Mouse (Mus musculus) lung, embryonic 14.5 days (tissue): ENCODE measurements at regions not wholly inside any gene's neighbourhood (a gene's known extent, or its start where the extent isn't known, plus 50 kb on each side); places are given as distances from the start of the nearest gene placed in this dataset.

Experiments
- ATAC-seq: fragments of 200-750 bp; cut with Nextera tagmentation; 2 replicates; pipeline ENCODE4 v1.8.0; 2017; ENCODE audit warnings: mild to moderate bottlenecking, moderate TSS enrichment, moderate library complexity; ENCODE audit not compliant: insufficient read depth
- DNase-seq: peaks from one replicate; pipeline ENCODE4 v3.0.0-alpha.2; 2015
- H3K27ac ChIP-seq: fragments of 300-500 bp; sonication (generic); 2 replicates; pipeline ENCODE4 v1.5.1; 2014; ENCODE audit warnings: low read depth, mild to moderate bottlenecking, moderate library complexity
- H3K27me3 ChIP-seq: fragments of 300-500 bp; sonication (generic); 2 replicates; pipeline ENCODE4 v1.6.1; 2014; ENCODE audit warnings: low read length, control low read depth; ENCODE audit not compliant: insufficient read depth
- H3K36me3 ChIP-seq: fragments of 300-500 bp; sonication (generic); 2 replicates; pipeline ENCODE4 v1.6.1; 2014; ENCODE audit warnings: control low read depth; ENCODE audit not compliant: insufficient read depth
- H3K4me1 ChIP-seq: fragments of 300-500 bp; sonication (generic); 2 replicates; pipeline ENCODE4 v1.6.1; 2014; ENCODE audit warnings: antibody characterized with exemption, control low read depth; ENCODE audit not compliant: insufficient read depth
- H3K4me2 ChIP-seq: fragments of 300-500 bp; sonication (generic); 2 replicates; pipeline ENCODE4 v1.6.1; 2014; ENCODE audit warnings: mild to moderate bottlenecking
- H3K4me3 ChIP-seq: fragments of 300-500 bp; sonication (generic); 2 replicates; pipeline ENCODE4 v1.5.1; 2014; ENCODE audit warnings: low read depth, low read length
- H3K9ac ChIP-seq: fragments of 300-500 bp; sonication (generic); 2 replicates; pipeline ENCODE4 v1.6.1; 2014
- H3K9me3 ChIP-seq: fragments of 300-500 bp; sonication (generic); 2 replicates; pipeline ENCODE4 v1.6.1; 2016; ENCODE audit warnings: low read depth, low read length, control low read depth
- CTCF ChIP-seq: IDR thresholded peaks from 2 replicates; pipeline ENCODE4 v1.5.1; 2016; ENCODE audit warnings: antibody characterized with exemption, low read depth
- WGBS: fragments of 180-500 bp; shearing (Covaris S2); extraction: QIAGEN DNeasy Blood & Tissue Kit; methylation state at CpG from one replicate; pipeline ENCODE4 v1.1.7; 2014; 5-methylcytosine and 5-hydroxymethylcytosine counted together

GRCm38 (mm10) chr12:15643669-15644068 lies 173.1 kb downstream of the Trib2 start:
- Histone ChIP-seq H3K4me3 (no peak overlapping the region), H3K36me3 (no peaks in the 10 kb centered on the region), H3K9ac (no peak overlapping the region), H3K27me3 (no peaks in the 10 kb centered on the region), H3K9me3 (no peaks in the 10 kb centered on the region), H3K27ac (no peak overlapping the region), H3K4me2 (no peak overlapping the region), H3K4me1 (0 out of 2 replicates have a peak, but pooled peaks cover 4% of the 10 kb centered on the region)
- peak; percentile 28 for DNase-seq
- no peak for ATAC-seq
- WGBS, result 38% methylated on average over 3 of the region's 3 CpGs
- no peak for TF ChIP-seq CTCF

- H3K27me3 ChIP-seq, result no peaks in the 10 kb centered on the region
- WGBS, result 34% methylated on average over 5 of the region's 5 CpGs
- DNase-seq (no peak), ATAC-seq (no peak)
- H3K27ac ChIP-seq, result no peak overlapping the region
- H3K36me3 ChIP-seq, result no peaks in the 10 kb centered on the region
- H3K9me3 ChIP-seq, result no peaks in the 10 kb centered on the region
- H3K4me1 ChIP-seq, result 0 out of 2 replicates have a peak, but pooled peaks cover 4% of the 10 kb centered on the region
- H3K4me3 ChIP-seq, result no peak overlapping the region
- no peak overlapping the region for H3K4me2 ChIP-seq
- no peak overlapping the region for H3K9ac ChIP-seq
- no peak for TF ChIP-seq CTCF
Observed at GRCm38 (mm10) chr12:15640320-15640719, 176.4 kb downstream of the Trib2 start.

DNA sequence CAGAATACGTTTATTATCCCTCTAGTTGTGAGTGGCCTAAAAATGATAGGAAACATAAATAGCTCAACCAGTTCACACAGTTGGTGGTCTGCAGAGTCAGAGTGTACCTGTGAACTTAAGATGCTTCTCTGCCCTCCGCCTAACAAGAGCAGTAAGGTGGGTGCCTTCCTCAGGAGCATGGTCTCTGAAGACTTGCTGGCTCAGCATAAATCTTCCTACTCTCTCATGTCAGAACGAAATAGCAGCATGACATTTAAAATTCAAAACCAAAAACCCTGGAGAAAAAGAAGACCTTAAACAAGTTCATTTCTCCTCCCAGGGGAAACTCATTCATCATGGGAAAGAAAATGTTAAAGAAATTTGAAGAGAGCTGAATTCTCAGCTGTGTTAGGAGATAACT lies 186.8 kb downstream of the Trib2 start:
- 68% methylated on average over 3 of the region's 3 CpGs for WGBS
- H3K9me3 ChIP-seq, result no peaks in the 10 kb centered on the region
- H3K36me3 ChIP-seq, result no peaks in the 10 kb centered on the region
- H3K4me2 ChIP-seq, result no peak overlapping the region
- DNase-seq (no peak), ATAC-seq (no peak)
- H3K9ac ChIP-seq, result no peak overlapping the region
- no peaks in the 10 kb centered on the region for H3K4me1 ChIP-seq
- H3K4me3 ChIP-seq, result no peak overlapping the region
- no peak overlapping the region for H3K27ac ChIP-seq
- H3K27me3 ChIP-seq, result no peaks in the 10 kb centered on the region
- TF ChIP-seq CTCF, result no peak

DNA sequence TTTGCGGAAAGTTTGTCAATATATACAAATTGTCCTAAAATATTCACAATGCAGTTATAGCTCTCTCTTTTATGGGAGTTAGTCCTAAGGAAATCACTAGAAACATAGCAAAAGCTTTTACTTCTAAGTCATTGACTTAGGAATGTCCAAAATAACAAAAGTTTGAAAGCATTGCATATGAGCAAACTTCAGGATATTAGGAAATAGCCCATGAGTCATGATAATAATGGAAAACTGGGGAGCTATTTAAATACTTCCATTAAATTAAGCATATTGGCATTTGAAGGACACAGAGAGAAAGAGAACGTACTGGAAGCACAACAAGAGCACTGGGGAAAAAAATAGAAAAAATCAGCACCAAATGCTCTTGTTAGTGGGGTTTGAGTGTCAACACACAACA lies 197.2 kb downstream of the Trib2 start:
- WGBS, result 81% methylated on average over 2 of the region's 2 CpGs
- H3K27me3 ChIP-seq, result no peaks in the 10 kb centered on the region
- H3K36me3 ChIP-seq, result no peaks in the 10 kb centered on the region
- H3K9ac ChIP-seq, result no peak overlapping the region
- no peaks in the 10 kb centered on the region for H3K9me3 ChIP-seq
- H3K4me2 ChIP-seq, result no peak overlapping the region
- no peak for ATAC-seq
- no peaks in the 10 kb centered on the region for H3K4me1 ChIP-seq
- no peak for DNase-seq
- no peak for TF ChIP-seq CTCF
- no peak overlapping the region for H3K27ac ChIP-seq
- no peak overlapping the region for H3K4me3 ChIP-seq

GRCm38 (mm10) chr12:15617312-15617711 lies 199.4 kb downstream of the Trib2 start:
- H3K4me2 ChIP-seq, result no peak overlapping the region
- no peaks in the 10 kb centered on the region for H3K27me3 ChIP-seq
- ATAC-seq, result no peak
- H3K36me3 ChIP-seq, result no peaks in the 10 kb centered on the region
- H3K9me3 ChIP-seq, result no peaks in the 10 kb centered on the region
- no peak for TF ChIP-seq CTCF
- H3K4me3 ChIP-seq, result no peak overlapping the region
- no peaks in the 10 kb centered on the region for H3K4me1 ChIP-seq
- no peak for DNase-seq
- no peak overlapping the region for H3K9ac ChIP-seq
- 30% methylated on average over 1 of the region's 1 CpGs for WGBS
- H3K27ac ChIP-seq, result 0 out of 2 replicates have a peak overlapping the region, but pooled peaks have one; percentile 26

DNA sequence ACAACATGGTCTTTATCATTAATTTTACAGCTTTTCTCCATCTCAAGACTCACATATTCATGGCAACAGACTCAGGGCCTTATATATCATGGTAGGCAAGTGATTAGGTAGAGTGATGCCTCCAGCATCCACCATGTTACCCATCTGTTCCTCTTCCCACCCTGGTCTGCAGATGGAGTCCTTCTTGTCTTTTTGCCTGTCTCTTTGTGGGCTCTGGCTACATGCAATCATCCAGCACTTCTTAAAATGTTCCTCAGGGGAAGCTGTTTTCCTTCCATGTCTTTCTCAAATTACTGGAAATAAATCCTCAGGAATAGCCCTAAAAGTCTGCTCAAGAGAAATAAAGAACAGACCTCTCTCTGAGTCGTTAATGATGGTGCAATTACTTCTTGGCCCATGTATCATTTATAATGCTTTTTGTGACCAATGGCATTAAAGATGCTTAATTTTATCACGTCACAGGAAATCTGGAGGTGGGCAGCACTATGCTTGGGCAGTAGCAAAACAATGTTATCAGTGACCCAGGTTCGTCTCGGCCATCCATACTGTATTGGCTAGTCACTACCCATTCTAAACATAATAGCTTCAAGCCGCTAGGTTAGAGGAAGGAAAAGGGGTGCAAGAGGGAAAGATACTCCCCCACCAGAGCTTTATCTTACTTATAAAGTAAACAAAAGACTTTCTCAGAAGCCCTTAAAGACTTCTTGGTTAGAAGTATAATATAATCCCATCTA lies 204.7 kb downstream of the Trib2 start:
- Histone ChIP-seq H3K4me1 (no peaks in the 10 kb centered on the region; the same call in 1 of the 2 replicates), H3K4me3 (no peak overlapping the region), H3K9ac (no peak overlapping the region), H3K9me3 (no peaks in the 10 kb centered on the region), H3K27ac (no peak overlapping the region), H3K36me3 (no peaks in the 10 kb centered on the region), H3K27me3 (no peaks in the 10 kb centered on the region), H3K4me2 (no peak overlapping the region)
- DNase-seq (no peak), ATAC-seq (no peak)
- no peak for TF ChIP-seq CTCF
- 49% methylated on average over 5 of the region's 5 CpGs for WGBS

GRCm38 (mm10) chr12:15607091-15607490 lies 209.6 kb downstream of the Trib2 start:
- Histone ChIP-seq H3K4me2 (no peak overlapping the region), H3K27me3 (no peaks in the 10 kb centered on the region), H3K9ac (no peak overlapping the region), H3K9me3 (no peaks in the 10 kb centered on the region), H3K4me3 (no peak overlapping the region), H3K4me1 (no peaks in the 10 kb centered on the region; the same call in 1 of the 2 replicates), H3K27ac (no peak overlapping the region), H3K36me3 (no peaks in the 10 kb centered on the region)
- TF ChIP-seq CTCF, result no peak
- WGBS, result 77% methylated on average over 1 of the region's 1 CpGs
- no peak for DNase-seq
- no peak for ATAC-seq

DNA sequence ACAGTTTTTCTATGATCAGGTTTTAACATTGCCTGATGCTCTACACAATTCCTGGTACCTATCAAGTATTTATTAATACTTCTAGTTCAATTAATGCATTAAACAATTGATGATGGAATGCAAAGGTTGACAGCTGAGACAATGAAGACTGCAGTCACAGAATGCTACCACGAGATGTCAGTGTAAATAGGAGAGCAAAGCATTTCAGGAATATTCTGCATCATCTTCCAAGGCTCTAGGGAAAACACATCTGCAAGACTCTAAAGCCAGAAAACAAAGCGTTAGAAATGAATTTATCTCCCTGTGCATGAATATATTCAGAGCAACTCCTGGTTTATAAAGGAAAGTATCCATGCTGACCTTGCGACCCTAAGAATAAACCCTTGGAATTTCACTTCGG lies 210.6 kb downstream of the Trib2 start:
- Histone ChIP-seq H3K4me2 (no peak overlapping the region), H3K27me3 (no peaks in the 10 kb centered on the region), H3K9ac (no peak overlapping the region), H3K27ac (no peak overlapping the region), H3K4me1 (no peaks in the 10 kb centered on the region; the same call in 1 of the 2 replicates), H3K36me3 (no peaks in the 10 kb centered on the region), H3K4me3 (no peak overlapping the region), H3K9me3 (no peaks in the 10 kb centered on the region)
- no peak for ATAC-seq
- 53% methylated on average over 4 of the region's 4 CpGs for WGBS
- peak; percentile 67 for DNase-seq
- peak; percentile 72 for TF ChIP-seq CTCF
